Mouse (Mus musculus): ENCODE measurements around the gene Mgll. TPM values are rescaled to one million over a fixed set of nuclear protein-coding genes. Genes with fewer than 3 reads are reported as not detected.
A peak's percentile ranks its signal among the peaks of the same experiment; 100 is the strongest.

Mgll gene
- polyA plus RNA-seq, 1 experiment: 63.4 TPM

DNA sequence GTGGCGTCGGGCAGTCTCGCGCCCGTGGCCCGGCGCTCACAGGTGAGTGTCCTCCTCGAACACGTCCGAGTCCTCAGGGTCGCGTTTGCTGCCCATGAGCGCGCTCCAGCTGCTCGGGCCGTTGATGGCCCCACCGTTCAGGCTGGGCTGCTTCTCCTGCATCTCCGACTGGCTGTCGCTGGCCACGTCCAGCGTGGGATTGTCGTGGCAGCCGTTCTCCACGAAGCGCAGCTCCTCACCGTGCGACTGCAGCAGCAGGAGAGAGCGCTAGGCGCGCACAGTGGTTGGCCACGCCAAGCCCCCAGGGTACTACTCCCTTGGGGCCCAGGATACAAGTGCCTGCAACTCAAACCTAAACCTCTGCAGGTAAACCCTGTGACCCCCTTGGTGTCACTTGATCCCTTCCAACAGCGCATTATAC lies 118.5 kb downstream of the Mgll start:
- no peak for TF ChIP-seq POLR2A (IDR thresholded peaks at IDR 0.05; ENCODE audit: borderline replicate concordance, insufficient read depth, low read length)
- no peak for TF ChIP-seq CTCF (IDR thresholded peaks at IDR 0.05; ENCODE audit: borderline replicate concordance, insufficient read depth, low read depth, low read length)
- Histone ChIP-seq H3K4me3 (replicated peaks; ENCODE audit: insufficient read depth, low read depth, low read length) (peak overlapping the region; percentile 96), H3K27ac (ENCODE audit: insufficient read depth, low read length) (peak overlapping the region; percentile 19; the same call in 1 of the 2 replicates), H3K27me3 (ENCODE audit: control insufficient read depth, insufficient read depth, low read length) (no peaks in the 10 kb centered on the region), H3K4me1 (ENCODE audit: control insufficient read depth, insufficient read depth, low read length) (peaks cover 29% of the 10 kb centered on the region)
- no peak for DNase-seq
- WGBS: 5% methylated on average over 32 of the region's 32 CpGs

DNA sequence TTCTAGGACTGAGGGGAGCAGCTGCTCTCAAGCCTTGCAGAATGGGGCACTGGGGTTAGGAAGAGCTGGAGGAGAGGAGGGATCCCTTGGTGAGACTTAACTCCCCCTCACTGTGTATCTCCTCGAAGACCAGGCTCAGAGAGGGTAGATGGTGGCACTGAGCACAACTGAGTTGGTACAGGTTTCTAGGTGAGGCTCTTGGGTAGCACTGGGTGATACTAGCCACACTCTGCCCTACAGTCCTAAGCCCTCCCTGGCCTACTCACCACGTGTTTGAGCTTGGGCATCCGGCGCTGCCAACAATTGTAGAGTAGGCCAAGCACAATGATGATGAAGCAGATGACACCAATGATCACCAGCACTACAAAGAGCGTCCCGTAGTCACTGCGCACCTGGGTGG lies 119.0 kb downstream of the Mgll start:
- DNase-seq: peak in 1 of 2 experiments; percentile 40
- Histone ChIP-seq H3K4me3 (replicated peaks; ENCODE audit: insufficient read depth, low read depth, low read length) (no peak overlapping the region), H3K27me3 (ENCODE audit: control insufficient read depth, insufficient read depth, low read length) (no peaks in the 10 kb centered on the region), H3K27ac (ENCODE audit: insufficient read depth, low read length) (peak overlapping the region; percentile 19; the same call in 1 of the 2 replicates), H3K4me1 (ENCODE audit: control insufficient read depth, insufficient read depth, low read length) (peaks cover 25% of the 10 kb centered on the region)
- WGBS: 61% methylated on average over 7 of the region's 7 CpGs
- TF ChIP-seq CTCF (IDR thresholded peaks at IDR 0.05; ENCODE audit: borderline replicate concordance, insufficient read depth, low read depth, low read length): no peak
- no peak for TF ChIP-seq POLR2A (IDR thresholded peaks at IDR 0.05; ENCODE audit: borderline replicate concordance, insufficient read depth, low read length)

DNA sequence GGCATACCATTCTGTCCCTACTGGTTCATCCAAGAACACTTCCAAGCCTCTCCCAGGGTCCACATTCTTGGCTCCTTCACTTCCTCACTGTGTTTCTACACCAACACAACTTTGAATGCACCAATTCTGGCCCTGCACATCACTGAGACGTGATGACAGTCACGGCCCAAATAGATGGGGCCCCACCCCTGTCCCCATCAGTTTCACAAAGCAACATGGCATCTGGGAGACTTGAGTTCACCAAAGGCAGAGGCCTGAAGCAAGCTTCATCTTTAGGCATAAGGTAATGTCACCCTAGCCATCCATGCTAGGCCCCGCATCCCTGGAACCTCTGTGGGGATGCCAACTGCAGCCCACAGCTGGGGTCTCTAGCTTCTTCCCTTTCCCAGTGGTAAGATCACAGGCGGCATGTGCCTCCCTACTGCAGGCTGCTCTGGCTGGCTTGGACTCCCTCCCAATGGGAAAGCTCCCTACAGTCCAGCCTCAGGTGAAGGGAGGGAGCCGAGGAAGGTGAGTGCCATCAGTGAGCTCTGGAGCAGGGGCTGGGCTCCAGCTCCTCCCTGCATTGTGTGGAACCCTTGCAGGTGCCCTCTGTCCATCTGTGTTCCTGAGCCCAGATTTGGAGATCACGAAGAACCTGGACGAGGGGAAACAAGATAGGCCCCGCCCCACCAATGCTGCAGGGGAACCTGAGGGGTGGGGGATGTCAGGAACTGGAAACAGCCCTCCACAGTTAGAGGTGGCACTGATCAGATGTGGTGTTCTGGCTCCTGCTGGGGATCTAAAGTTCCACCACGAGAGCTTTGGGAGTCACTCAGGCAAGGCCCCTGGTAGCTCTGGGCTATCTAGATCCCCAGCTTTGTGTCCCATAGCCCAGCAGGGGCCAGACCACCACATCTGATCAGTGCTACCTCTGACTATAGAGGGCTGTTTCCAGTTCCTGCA lies 119.8 kb downstream of the Mgll start:
- no peak for TF ChIP-seq CTCF (IDR thresholded peaks at IDR 0.05; ENCODE audit: borderline replicate concordance, insufficient read depth, low read depth, low read length)
- no peak for TF ChIP-seq POLR2A (IDR thresholded peaks at IDR 0.05; ENCODE audit: borderline replicate concordance, insufficient read depth, low read length)
- no peak overlapping the region for H3K27ac ChIP-seq (ENCODE audit: insufficient read depth, low read length)
- 70% methylated on average over 9 of the region's 9 CpGs for WGBS
- no peak overlapping the region for H3K4me3 ChIP-seq (replicated peaks; ENCODE audit: insufficient read depth, low read depth, low read length)
- DNase-seq: peak; percentile 29 to 33
- no peaks in the 10 kb centered on the region for H3K27me3 ChIP-seq (ENCODE audit: control insufficient read depth, insufficient read depth, low read length)
- peaks cover 17% of the 10 kb centered on the region for H3K4me1 ChIP-seq (ENCODE audit: control insufficient read depth, insufficient read depth, low read length)

DNA sequence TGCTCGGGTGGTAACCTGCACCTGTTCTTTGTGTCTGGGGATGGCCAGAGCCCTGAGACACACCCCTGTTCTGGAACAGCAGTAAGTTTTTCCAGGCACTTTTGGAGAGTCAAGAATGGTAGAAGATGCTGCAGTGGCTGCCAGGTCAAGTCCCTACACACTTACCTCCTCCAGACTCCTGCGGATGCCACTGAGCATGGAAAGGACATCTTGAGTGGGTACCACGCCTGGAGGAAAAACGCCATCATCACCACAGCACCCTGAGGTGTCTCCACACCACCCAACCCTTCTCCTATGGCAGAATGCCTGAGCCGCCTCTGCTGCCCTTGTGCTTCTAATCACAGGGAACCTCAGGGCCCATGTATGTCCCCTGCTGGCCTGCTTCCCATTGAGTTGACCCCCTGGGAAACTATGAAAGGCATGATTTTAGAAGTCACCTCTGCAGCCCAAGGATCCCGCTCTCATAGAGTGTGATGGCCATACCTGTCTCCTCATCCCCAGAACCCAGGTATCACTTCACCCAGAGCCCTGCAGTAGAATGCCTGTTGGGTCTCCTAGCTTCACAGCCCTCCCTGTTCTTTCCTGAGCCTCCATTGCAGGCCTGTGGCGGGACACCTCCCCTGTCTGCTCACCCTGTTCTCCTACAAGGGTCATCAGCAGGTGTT lies 120.8 kb downstream of the Mgll start:
- TF ChIP-seq POLR2A (IDR thresholded peaks at IDR 0.05; ENCODE audit: borderline replicate concordance, insufficient read depth, low read length): no peak
- no peak for TF ChIP-seq CTCF (IDR thresholded peaks at IDR 0.05; ENCODE audit: borderline replicate concordance, insufficient read depth, low read depth, low read length)
- Histone ChIP-seq H3K4me3 (replicated peaks; ENCODE audit: insufficient read depth, low read depth, low read length) (no peak overlapping the region), H3K27me3 (ENCODE audit: control insufficient read depth, insufficient read depth, low read length) (no peaks in the 10 kb centered on the region), H3K4me1 (ENCODE audit: control insufficient read depth, insufficient read depth, low read length) (peaks cover 17% of the 10 kb centered on the region), H3K27ac (ENCODE audit: insufficient read depth, low read length) (no peak overlapping the region)
- peak in 1 of 2 experiments; percentile 22 for DNase-seq
- WGBS: 86% methylated on average over 7 of the region's 7 CpGs

DNA sequence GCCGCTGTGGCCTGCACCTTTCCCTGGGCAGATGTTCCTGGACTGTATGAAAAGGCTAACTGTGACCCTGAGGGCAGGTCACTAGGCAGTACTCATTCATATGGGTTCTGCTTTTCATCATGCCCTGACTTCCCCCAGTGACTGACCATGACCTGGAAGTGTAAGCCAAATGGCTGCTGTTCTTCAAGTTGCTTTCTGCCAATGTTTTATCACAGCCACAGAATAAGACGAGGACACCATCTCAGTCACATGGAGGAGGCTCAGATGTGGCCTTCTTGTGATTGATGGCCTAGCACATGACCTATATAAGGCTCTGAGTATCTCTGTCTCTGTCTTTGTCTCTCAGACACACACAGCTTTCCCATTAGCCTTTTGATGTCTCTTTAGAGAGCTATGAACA lies 123.4 kb downstream of the Mgll start:
- 68% methylated on average over 2 of the region's 2 CpGs for WGBS
- no peak for TF ChIP-seq POLR2A (IDR thresholded peaks at IDR 0.05; ENCODE audit: borderline replicate concordance, insufficient read depth, low read length)
- no peak for TF ChIP-seq CTCF (IDR thresholded peaks at IDR 0.05; ENCODE audit: borderline replicate concordance, insufficient read depth, low read depth, low read length)
- H3K27me3 ChIP-seq (ENCODE audit: control insufficient read depth, insufficient read depth, low read length): no peaks in the 10 kb centered on the region

GRCm38 (mm10) chr6:88849270-88849669 lies 125.1 kb downstream of the Mgll start:
- DNase-seq: peak in 1 of 2 experiments; percentile 31
- H3K4me1 ChIP-seq (ENCODE audit: control insufficient read depth, insufficient read depth, low read length): peaks cover 17% of the 10 kb centered on the region
- H3K4me3 ChIP-seq (replicated peaks; ENCODE audit: insufficient read depth, low read depth, low read length): no peak overlapping the region
- 45% methylated on average over 4 of the region's 4 CpGs for WGBS
- H3K27ac ChIP-seq (ENCODE audit: insufficient read depth, low read length): peak overlapping the region; percentile 82
- TF ChIP-seq CTCF (IDR thresholded peaks at IDR 0.05; ENCODE audit: borderline replicate concordance, insufficient read depth, low read depth, low read length) (peak; percentile 45; the same call in 1 of the 2 replicates), POLR2A (IDR thresholded peaks at IDR 0.05; ENCODE audit: borderline replicate concordance, insufficient read depth, low read length) (no peak)
- no peaks in the 10 kb centered on the region for H3K27me3 ChIP-seq (ENCODE audit: control insufficient read depth, insufficient read depth, low read length)

More for the DNA sequence above, 123.4 kb downstream of the Mgll start:
- H3K27ac ChIP-seq (ENCODE audit: insufficient read depth, low read length): no peak overlapping the region
- no peak overlapping the region for H3K4me3 ChIP-seq (replicated peaks; ENCODE audit: insufficient read depth, low read depth, low read length)
- no peak for DNase-seq
- H3K4me1 ChIP-seq (ENCODE audit: control insufficient read depth, insufficient read depth, low read length): peaks cover 16% of the 10 kb centered on the region

- TF ChIP-seq POLR2A (IDR thresholded peaks at IDR 0.05; ENCODE audit: borderline replicate concordance, insufficient read depth, low read length) (no peak), CTCF (IDR thresholded peaks at IDR 0.05; ENCODE audit: borderline replicate concordance, insufficient read depth, low read depth, low read length) (peak; percentile 42; the same call in 1 of the 2 replicates)
- H3K27ac ChIP-seq (ENCODE audit: insufficient read depth, low read length): peak overlapping the region; percentile 82
- DNase-seq: peak; percentile 69 to 75
- H3K4me1 ChIP-seq (ENCODE audit: control insufficient read depth, insufficient read depth, low read length): peaks cover 25% of the 10 kb centered on the region
- H3K4me3 ChIP-seq (replicated peaks; ENCODE audit: insufficient read depth, low read depth, low read length): no peak overlapping the region
- 9% methylated on average over 7 of the region's 7 CpGs for WGBS
- no peaks in the 10 kb centered on the region for H3K27me3 ChIP-seq (ENCODE audit: control insufficient read depth, insufficient read depth, low read length)
Measured at GRCm38 (mm10) chr6:88850034-88850433, 125.8 kb downstream of the Mgll start.

All from cerebellum, adult 2 months (tissue).